Mouse (Mus musculus) limb, embryonic 14.5 days (tissue): ENCODE measurements at regions not wholly inside any gene's neighbourhood (a gene's known extent, or its start where the extent isn't known, plus 50 kb on each side); places are given as distances from the start of the nearest gene placed in this dataset.

Experiments
- ATAC-seq: fragments of 200-750 bp; cut with Nextera tagmentation; 2 replicates; pipeline ENCODE4 v1.8.0; 2017; ENCODE audit warnings: low read depth, moderate number of reproducible peaks, moderate TSS enrichment; ENCODE audit not compliant: low FRiP score
- DNase-seq: peaks from one replicate; pipeline ENCODE4 v3.0.0-alpha.2; 2015; ENCODE audit warnings: low spot score
- H3K27ac ChIP-seq: fragments of 300-500 bp; sonication (generic); replicated peaks from 2 replicates; pipeline ENCODE4 v1.5.1; 2014; ENCODE audit warnings: low read depth, mild to moderate bottlenecking, low read length, moderate library complexity, mixed read lengths
- H3K27me3 ChIP-seq: fragments of 300-500 bp; sonication (generic); 2 replicates; pipeline ENCODE4 v1.6.1; 2014; ENCODE audit warnings: low read length, mixed read lengths; ENCODE audit not compliant: control insufficient read depth, insufficient read depth
- H3K36me3 ChIP-seq: fragments of 300-500 bp; sonication (generic); 2 replicates; pipeline ENCODE4 v1.6.1; 2014; ENCODE audit warnings: mild to moderate bottlenecking, low read length, moderate library complexity, mixed read lengths; ENCODE audit not compliant: control insufficient read depth, insufficient read depth
- H3K4me1 ChIP-seq: fragments of 300-500 bp; sonication (generic); 2 replicates; pipeline ENCODE4 v1.6.1; 2014; ENCODE audit warnings: antibody characterized with exemption, low read length, mixed read lengths; ENCODE audit not compliant: control insufficient read depth, insufficient read depth
- H3K4me2 ChIP-seq: fragments of 300-500 bp; sonication (generic); replicated peaks from 2 replicates; pipeline ENCODE4 v1.6.1; 2014; ENCODE audit warnings: low read depth, mild to moderate bottlenecking, low read length, moderate library complexity; ENCODE audit not compliant: severe bottlenecking
- H3K4me3 ChIP-seq: fragments of 300-500 bp; sonication (generic); replicated peaks from 2 replicates; pipeline ENCODE4 v1.5.1; 2014; ENCODE audit warnings: low read length
- H3K9ac ChIP-seq: fragments of 300-500 bp; sonication (generic); 2 replicates; pipeline ENCODE4 v1.6.1; 2014; ENCODE audit warnings: mild to moderate bottlenecking, low read depth, low read length, moderate library complexity; ENCODE audit not compliant: severe bottlenecking
- H3K9me3 ChIP-seq: fragments of 300-500 bp; sonication (generic); 2 replicates; pipeline ENCODE4 v1.6.1; 2016; ENCODE audit warnings: low read length; ENCODE audit not compliant: control insufficient read depth
- POLR2A ChIP-seq: fragments of 200-500 bp; IDR thresholded peaks from 2 replicates; pipeline ENCODE4 v1.8.0; 2012; ENCODE audit warnings: inconsistent platforms, mild to moderate bottlenecking, moderate library complexity, borderline replicate concordance; ENCODE audit not compliant: insufficient read depth, insufficient read length; ENCODE audit errors: extremely low read depth
- WGBS: fragments of 180-500 bp; shearing (Covaris S2); extraction: QIAGEN DNeasy Blood & Tissue Kit; methylation state at CpG from one replicate; pipeline ENCODE4 v1.1.7; 2014; 5-methylcytosine and 5-hydroxymethylcytosine counted together

- Histone ChIP-seq H3K36me3 (no peaks in the 10 kb centered on the region), H3K4me3 (no peak overlapping the region), H3K4me2 (no peak overlapping the region), H3K9me3 (no peaks in the 10 kb centered on the region), H3K9ac (no peak overlapping the region), H3K27me3 (no peaks in the 10 kb centered on the region), H3K4me1 (no peaks in the 10 kb centered on the region), H3K27ac (no peak overlapping the region)
- TF ChIP-seq POLR2A = no peak
- WGBS = 58% methylated on average over 3 of the region's 3 CpGs
- no peak for ATAC-seq
- DNase-seq = no peak
These were observed 1183.7 kb upstream of the Slc10a2 start for GRCm38 (mm10) chr8:6288889-6289288.

DNA sequence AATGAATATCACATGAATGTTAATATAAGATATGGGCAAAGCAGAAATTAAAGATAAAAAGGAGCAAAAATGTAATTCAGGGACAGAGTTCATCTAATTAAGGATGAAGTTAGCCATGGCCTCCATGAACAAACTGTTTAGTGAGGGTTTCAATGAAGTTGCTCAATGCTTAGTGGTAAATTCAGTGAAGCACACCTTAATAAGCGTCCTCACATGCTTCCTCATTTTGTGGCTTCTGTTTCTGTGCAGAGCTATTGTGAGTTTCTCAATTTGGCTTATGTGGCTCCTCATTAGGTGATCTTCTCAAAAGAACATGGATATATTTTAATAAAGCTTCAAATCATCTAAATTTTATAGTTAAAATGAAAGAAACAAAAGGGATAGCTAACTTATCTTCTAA, 1174.8 kb upstream of the Slc10a2 start:
- no peak for DNase-seq
- H3K27me3 ChIP-seq = no peaks in the 10 kb centered on the region
- WGBS = 85% methylated on average over 1 of the region's 1 CpGs
- H3K4me1 ChIP-seq = no peaks in the 10 kb centered on the region
- no peaks in the 10 kb centered on the region for H3K36me3 ChIP-seq
- H3K4me2 ChIP-seq = no peak overlapping the region
- H3K4me3 ChIP-seq = no peak overlapping the region
- no peaks in the 10 kb centered on the region for H3K9me3 ChIP-seq
- no peak overlapping the region for H3K9ac ChIP-seq
- ATAC-seq = no peak
- no peak overlapping the region for H3K27ac ChIP-seq
- no peak for TF ChIP-seq POLR2A
